Mouse (Mus musculus) heart, adult 2 months (tissue): Measurements from ENCODE around the gene Hhex. TPM values are rescaled to one million over a fixed set of nuclear protein-coding genes. Genes with fewer than 3 reads are reported as not detected.

Source experiments
- DNase-seq, 2 experiments: peaks; one replicate each; pipeline ENCODE4 v3.0.0; 2021
- H3K27ac ChIP-seq: fragments of 200-600 bp; 2 replicates; pipeline ENCODE4 v1.8.1; 2022
- H3K27me3 ChIP-seq: fragments of 200-500 bp; 2 replicates; pipeline ENCODE4 v1.6.1; 2012; ENCODE audit warnings: mild to moderate bottlenecking, low read length, inconsistent platforms, mixed read lengths; ENCODE audit not compliant: control insufficient read depth, insufficient read depth
- H3K36me3 ChIP-seq: fragments of 200-500 bp; 2 replicates; pipeline ENCODE4 v1.6.1; 2012; ENCODE audit warnings: low read length, inconsistent platforms; ENCODE audit not compliant: control insufficient read depth, insufficient read depth
- H3K4me1 ChIP-seq: fragments of 200-500 bp; 2 replicates; pipeline ENCODE4 v1.6.1; 2011; ENCODE audit warnings: low read length; ENCODE audit not compliant: control insufficient read depth, insufficient read depth
- H3K4me3 ChIP-seq: fragments of 200-600 bp; 2 replicates; pipeline ENCODE4 v1.8.1; 2022
- H3K79me2 ChIP-seq: fragments of 200-500 bp; replicated peaks from 2 replicates; pipeline ENCODE4 v1.6.1; 2012; ENCODE audit warnings: mild to moderate bottlenecking, inconsistent platforms, low read length, moderate library complexity, mixed read lengths; ENCODE audit not compliant: control insufficient read depth, insufficient read depth
- H3K9ac ChIP-seq: fragments of 200-500 bp; 2 replicates; pipeline ENCODE4 v1.6.1; 2012; ENCODE audit warnings: low read depth, mild to moderate bottlenecking, control low read depth, inconsistent platforms, low read length, mixed read lengths
- CTCF ChIP-seq: fragments of 200-600 bp; IDR thresholded peaks from 2 replicates; pipeline ENCODE4 v1.8.1; 2022; ENCODE audit warnings: antibody characterized with exemption, mild to moderate bottlenecking, moderate library complexity
- EP300 ChIP-seq: fragments of 200-500 bp; IDR thresholded peaks from 2 replicates; pipeline ENCODE4 v1.6.1; 2011; ENCODE audit warnings: low read depth, low read length, control low read depth; ENCODE audit not compliant: insufficient read depth
- POLR2A ChIP-seq: fragments of 200-500 bp; IDR thresholded peaks from 2 replicates; pipeline ENCODE4 v1.6.1; 2011; ENCODE audit warnings: mild to moderate bottlenecking, low read depth, low read length, control low read depth; ENCODE audit not compliant: insufficient read depth
- WGBS: fragments of 180-500 bp; shearing (Covaris S2); methylation state at CpG from one replicate; pipeline ENCODE4 v1.1.7; 2018; 5-methylcytosine and 5-hydroxymethylcytosine counted together
- intact Hi-C: fragments of 180-260 bp; cut with DNase I; formaldehyde crosslinking; loops from one replicate; pipeline ENCODE4 v1.15.1; 2025
- polyA plus RNA-seq: library from polyadenylated mRNA; depleted of rRNA; stranded (reverse); fragments of >200 nt; gene quantifications from 2 replicates; pipeline ENCODE4 v1.2.3, GENCODE M21; 2012; rRNA removed
- total RNA-seq, 2 experiments: library from RNA; stranded (reverse); gene quantifications; 2 replicates each; pipeline ENCODE4 v1.2.3; 2021

Gene Hhex
- total and polyA plus RNA-seq, 3 experiments = 2.2 to 4.2 (median 2.3) TPM

DNA sequence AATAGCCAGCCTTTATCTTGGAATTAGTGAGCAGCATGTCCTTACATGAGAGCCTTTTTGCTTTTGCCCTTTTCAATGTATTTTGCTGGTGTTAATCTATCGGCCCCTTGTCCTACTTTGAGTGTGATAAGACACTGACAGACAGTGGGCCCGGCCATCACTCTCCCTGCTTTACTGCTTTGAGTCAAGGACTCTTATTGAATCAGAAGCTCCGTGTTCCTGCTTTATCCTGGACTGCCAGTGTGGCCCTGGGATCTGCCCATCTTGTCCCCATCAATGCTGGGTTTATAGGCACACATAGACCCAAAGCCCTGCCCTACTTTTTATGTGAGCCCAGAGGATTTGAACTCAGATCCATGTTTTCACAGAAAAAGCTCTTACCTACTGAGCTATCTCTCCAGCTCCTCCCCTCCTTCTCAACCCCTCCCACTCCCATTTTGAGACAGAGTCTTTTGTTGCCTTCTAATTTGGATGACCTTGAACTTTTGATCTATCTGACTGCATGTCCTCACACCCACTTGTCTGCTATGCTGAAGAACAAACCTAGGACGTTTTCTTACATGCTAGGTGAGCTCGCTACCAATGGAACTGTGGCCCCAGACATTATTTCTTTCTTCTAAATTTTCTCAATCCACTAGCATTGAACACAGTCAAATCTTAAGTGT, 53.3 kb downstream of the Hhex start:
- Histone ChIP-seq H3K27ac (no peak overlapping the region), H3K79me2 (no peaks in the 10 kb centered on the region), H3K36me3 (no peaks in the 10 kb centered on the region), H3K4me1 (no peaks in the 10 kb centered on the region), H3K4me3 (no peak overlapping the region), H3K9ac (no peak overlapping the region), H3K27me3 (no peaks in the 10 kb centered on the region)
- no peak for DNase-seq
- TF ChIP-seq EP300 = no peak
- no peak for TF ChIP-seq CTCF
- TF ChIP-seq POLR2A = no peak
- intact Hi-C loops = no loop called here
- WGBS = 78% methylated on average over 5 of the region's 5 CpGs

DNA sequence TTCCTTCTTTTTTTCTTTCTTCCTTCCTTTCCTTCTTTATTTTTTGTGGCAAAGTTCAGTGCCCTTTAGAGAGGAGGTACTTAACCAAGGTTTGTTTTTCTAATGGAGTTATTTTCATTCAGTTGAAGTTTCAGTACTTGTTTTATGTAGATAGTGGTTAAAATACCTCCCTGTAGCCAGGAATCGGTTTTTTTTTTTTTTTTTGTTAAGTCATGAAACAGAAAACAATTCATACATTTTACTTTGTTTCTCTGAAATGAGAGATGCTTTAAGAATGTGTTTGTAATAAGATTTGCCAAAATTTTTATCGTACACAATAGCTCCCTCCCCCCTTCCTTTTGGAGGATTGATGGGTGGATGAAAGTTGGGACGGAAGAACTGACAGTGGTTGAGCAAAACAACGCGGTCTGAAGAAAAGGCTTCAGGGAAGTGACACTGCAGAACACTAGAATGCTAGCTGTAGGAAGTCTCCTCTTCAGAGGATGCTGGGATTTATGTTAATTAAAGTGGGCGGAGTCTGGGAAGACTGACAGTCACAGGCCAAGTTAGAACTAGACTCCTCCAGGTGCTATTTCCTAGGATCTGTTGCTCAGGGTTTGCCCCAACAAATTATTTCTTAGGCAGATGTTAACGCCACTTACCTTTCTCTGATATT, 54.1 kb downstream of the Hhex start:
- H3K27ac ChIP-seq = no peak overlapping the region
- no peaks in the 10 kb centered on the region for H3K27me3 ChIP-seq
- WGBS = 41% methylated on average over 7 of the region's 7 CpGs
- H3K4me3 ChIP-seq = no peak overlapping the region
- TF ChIP-seq POLR2A (no peak), EP300 (no peak), CTCF (no peak)
- H3K36me3 ChIP-seq = no peaks in the 10 kb centered on the region
- intact Hi-C loops = no loop called here
- H3K4me1 ChIP-seq = no peaks in the 10 kb centered on the region
- H3K79me2 ChIP-seq = no peaks in the 10 kb centered on the region
- H3K9ac ChIP-seq = no peak overlapping the region
- no peak for DNase-seq

Other genes with a start within 250 kb of the Hhex start
- 10 to 100 TPM; 79.7 to 84.8 TPM for gene March5, start 227.3 kb upstream of the Hhex start, total RNA-seq
- 32.6 and 57.7 TPM in 2 replicates for gene March5, start 227.3 kb upstream of the Hhex start, polyA plus RNA-seq
- gene Cpeb3, start 226.2 kb upstream of the Hhex start, total RNA-seq = 10 to 100 TPM; 78.9 to 96.9 TPM
- gene Cpeb3, start 226.2 kb upstream of the Hhex start, polyA plus RNA-seq = 35.6 and 53.9 TPM in 2 replicates
- 10 to 100 TPM; 52.2 to 99.8 TPM for gene Ide, start 97.0 kb upstream of the Hhex start, total RNA-seq
- 24.0 and 50.6 TPM in 2 replicates for gene Ide, start 97.0 kb upstream of the Hhex start, polyA plus RNA-seq
- gene Kif11, start 58.4 kb upstream of the Hhex start, total RNA-seq = under 1 TPM; 0.34 to 0.66 TPM
- gene Kif11, start 58.4 kb upstream of the Hhex start, polyA plus RNA-seq = 0.20 and 0.35 TPM in 2 replicates
- gene Exoc6, start 115.6 kb downstream of the Hhex start, total RNA-seq = 10 to 100 TPM; 29.8 to 34.2 TPM
- 13.8 and 19.8 TPM in 2 replicates for gene Exoc6, start 115.6 kb downstream of the Hhex start, polyA plus RNA-seq